Mouse (Mus musculus): Measurements from ENCODE around the gene Slc30a9.

Gene Slc30a9

DNA sequence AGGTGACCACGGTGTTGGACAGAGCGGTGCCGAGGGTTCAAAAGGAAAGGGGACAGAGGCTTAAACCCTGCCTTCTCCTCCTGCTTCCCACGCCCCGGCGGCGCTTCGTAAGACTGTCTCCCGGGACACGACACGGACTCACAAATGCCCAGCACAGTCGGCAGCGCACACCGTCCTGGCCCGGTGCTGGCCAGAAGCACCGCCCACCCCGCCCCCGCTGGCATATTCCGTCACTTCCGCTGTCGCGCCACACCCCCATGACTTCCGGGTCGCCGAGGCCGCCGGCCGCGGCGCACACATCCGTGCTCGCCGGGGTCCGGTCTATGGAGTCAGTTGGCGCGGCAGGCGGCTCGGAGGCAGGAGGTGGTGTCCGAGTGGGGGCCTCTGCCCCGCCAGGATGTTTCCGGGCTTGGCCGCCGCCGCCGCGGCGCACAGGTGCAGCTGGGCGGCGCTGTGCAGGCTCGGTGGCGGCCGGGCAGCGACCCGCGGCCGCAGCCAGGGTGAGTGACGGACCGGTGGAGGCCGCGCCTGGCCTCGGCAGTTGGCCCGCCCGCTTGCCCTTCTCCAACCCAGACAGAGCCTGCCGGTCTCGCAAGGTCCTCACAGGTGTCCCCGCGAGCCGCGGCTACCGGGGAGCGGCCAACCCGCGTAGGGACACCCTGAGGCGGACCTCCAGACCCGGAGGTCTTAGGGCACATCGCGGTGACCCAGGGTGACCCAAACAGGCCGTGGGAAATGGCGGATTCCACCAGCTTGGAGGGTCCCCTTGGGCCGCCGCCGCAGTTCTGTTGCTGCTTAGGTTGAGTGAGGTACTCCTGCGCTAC, at the start of gene Slc30a9:
Gene Slc30a9, plus strand, starts transcription at position 258 of the 824 bp plus-strand sequence.
- in situ Hi-C loops (cut with MseI, MboI) = no loop called here

DNA sequence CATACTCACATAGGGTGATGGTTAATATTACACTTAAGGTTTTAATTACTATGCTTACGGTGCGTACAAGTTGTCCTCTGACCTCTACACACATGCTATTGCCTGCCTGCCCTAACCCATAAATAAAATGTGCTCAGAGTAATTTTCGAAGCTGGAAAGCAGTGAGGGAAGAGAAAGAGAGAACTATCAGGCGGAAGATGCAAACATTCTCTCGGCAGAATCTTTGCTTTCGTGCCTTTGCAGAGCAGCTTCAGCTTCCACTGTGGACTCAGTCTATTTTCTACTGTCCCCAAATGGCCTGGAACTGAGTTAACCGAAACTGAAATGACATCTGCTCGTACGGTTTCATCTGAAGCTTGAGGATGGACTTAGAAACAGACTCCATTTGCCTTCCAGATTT, 48.3 kb upstream of the Slc30a9 start:
- in situ Hi-C loops (cut with MseI, MboI) = no loop called here

DNA sequence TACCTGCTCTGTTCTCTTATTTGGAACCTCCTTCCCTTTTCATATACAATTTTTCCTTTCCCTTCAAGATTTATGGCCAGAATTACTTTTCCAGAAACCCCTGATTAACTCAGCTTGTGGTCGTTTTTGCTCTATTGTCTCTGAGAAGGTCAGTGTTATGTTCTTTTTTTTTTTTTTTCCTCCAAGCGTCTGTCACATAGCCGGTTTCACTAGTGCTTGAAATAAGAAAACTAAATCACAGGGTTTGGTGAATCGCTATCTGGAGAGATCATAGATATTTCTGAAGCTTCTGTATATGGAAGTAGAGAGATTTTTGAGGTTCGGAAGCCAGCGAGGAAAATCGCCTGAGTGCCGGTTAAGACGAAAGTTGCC, 46.6 kb upstream of the Slc30a9 start:
- in situ Hi-C loops (cut with MseI, MboI) = no loop called here

DNA sequence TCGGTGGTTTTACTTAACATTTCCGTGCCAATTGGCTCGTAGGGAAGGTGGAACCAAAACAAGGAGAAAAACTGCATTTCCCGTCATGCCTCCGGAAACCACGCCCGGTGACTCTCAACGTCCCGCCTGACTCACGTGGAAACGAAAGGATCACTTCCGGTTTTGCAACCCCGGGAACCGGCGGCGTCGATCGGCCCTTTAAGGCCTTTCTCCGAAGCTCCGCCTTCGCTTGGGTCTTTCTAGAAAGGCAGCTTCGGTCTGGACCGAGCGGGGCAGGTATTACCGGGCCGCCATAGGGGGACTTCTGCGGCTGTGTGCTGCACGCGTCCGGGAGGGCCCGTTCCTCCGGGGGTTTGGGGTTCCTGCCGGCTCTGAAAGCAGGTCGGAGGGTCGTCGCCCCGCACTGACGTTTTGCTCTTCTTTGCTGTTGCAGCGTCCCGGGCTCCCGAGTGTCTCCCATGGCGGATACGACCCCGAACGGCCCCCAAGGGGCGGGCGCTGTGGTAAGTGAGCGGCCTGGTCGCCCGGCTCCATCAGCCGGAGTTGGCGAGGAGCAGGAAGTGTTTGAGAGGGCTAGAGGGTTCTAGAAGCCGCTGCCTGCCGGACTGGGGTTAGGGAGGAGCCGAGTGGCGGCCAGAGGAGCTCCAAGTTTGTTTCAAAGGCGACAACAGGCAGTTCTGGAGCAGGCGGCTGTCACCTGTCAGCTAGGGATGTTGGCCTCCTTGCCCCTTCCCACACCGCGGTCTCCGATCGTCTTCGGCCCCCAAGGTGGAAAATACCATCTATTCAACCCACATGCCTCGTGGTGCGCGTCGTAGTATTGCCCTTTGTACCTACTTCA, 46.0 kb upstream of the Slc30a9 start, which contains the start of gene Tmem33:
Gene Tmem33, plus strand, starts transcription at position 35 of the 841 bp plus-strand sequence.
- in situ Hi-C loops (cut with MseI, MboI) = no loop called here

DNA sequence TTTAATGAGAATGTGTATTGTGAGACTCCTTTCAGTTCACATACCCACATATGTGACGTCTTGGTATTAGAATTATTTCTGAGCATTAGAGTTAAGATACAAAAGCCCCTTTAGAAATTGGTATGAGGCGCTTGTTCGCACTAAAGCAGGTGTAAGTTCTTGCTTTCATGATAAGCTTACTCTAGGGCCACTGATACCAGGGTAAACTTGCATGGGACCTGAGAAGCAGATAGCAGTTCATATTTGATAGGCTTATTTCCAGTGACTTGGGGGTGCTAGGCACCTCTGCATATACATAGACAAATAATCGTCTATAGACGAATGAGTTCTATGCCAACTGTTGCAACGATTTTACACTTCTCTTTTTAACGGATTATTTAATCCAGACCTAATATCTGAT, 43.8 kb upstream of the Slc30a9 start:
- in situ Hi-C loops (cut with MseI, MboI) = no loop called here

DNA sequence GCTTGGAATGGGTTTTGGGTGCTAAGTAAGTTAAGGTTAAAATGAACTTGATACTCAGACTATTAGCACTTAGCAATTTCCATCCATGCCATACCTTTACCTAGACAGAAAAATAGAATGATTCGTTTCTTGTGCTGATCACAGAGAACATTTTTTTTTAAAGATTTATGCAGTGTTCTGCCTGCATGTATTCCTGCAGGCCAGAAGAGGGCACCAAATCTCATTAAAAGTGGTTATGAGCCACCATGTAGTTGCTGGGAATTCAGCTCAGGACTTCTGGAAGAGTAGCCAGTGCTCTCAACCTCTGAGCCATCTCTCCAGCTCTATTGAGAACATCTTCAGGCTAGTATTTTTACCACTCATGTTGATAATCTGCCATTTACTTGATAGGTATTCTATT, 40.6 kb upstream of the Slc30a9 start:
- in situ Hi-C loops (cut with MseI, MboI) = no loop called here

DNA sequence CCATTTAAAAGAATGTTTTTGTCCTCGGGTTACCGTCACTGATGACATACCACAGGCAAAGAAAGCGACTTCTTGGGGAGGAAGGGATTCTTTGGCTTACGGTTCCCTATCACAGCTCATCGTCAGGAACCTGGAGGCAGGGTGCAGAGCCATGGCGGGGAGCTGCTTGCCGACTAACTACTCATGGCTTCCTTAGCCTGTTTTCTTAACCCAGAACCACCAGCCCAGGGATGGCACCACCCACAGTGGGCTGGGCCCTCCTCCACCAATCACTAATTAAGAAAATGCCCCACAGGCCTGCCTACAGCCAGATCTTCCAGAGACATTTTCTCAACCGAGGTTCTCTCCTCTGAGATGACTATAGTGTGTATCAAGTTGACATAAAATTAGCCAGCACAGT, 37.4 kb upstream of the Slc30a9 start:
- in situ Hi-C loops (cut with MseI, MboI) = no loop called here

DNA sequence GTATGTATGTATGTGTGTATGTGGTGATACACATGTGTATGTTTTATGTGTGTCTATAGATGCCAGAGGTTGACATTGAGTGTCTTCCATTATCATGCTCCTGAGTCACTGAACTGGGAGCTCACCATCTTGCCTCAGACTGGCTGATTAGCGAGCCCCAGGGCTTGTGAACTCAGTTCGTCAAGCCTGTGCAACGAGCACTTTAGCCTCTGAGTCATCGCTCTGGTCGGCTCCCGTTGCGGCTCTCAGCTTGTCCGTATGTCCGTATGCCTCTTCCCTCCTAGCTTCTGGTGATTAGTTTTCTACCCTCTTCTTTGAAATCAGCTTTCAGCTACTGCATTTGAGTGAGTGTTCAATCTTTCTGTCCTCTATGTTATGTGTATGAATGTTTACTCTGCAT, 27.3 kb upstream of the Slc30a9 start:
- in situ Hi-C loops (cut with MseI, MboI) = no loop called here

DNA sequence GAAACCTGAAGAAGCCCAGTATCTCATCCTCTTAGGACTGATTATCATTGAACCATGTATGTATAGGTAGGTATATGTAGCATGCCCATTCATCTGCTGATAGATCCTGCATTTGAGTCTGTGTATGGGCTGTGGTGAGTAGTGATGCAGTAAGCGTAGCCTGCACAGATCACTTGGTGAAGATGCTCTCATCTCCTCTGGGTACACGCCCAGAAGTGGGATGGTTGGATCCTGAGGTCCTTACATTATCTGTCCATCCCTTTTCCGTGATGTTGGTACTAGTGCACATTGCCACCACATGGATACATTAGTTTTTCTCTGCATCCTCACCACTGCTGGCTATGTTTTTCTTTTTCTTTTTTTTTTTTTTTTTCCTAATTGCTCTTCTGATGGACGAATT, 26.9 kb upstream of the Slc30a9 start:
- in situ Hi-C loops (cut with MseI, MboI) = no loop called here

DNA sequence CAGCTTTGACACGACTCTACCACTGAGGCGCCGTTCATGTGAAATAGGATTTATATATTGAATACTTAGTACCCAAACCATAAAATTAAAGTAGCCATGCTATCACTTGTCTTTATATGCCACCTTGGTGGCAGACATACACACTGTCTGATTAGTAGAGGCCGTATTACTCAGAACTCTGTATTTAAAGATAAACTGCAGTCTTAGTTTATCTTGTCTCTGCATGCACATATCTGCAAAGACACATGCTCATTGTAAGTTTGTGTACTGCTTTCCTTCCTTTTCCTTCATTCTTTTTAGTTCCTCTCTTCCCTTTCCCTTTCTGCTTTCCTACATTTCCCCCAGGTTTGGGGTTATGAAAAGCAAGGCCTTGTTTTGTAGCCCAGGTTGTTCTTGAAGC, 26.4 kb upstream of the Slc30a9 start:
- in situ Hi-C loops (cut with MseI, MboI) = no loop called here

DNA sequence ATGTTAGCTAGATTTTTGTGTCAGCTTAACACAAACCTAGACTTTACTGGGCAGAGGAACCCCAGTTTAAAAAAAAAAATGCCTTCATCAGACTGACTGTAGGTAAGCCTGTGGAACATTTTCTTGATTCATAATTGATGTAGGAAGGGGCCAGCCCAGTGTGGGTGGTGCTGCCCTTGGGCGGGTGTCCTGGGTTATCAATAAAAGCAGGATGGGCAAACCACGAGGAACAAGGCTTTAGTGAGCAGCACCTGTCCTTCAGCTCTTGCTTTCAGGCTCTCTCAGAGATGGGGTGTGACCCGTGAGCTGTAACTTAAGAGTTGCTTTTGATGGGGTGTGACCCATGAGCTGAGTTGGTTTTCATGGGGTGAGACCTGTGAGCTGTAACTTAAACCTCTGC, 11.7 kb upstream of the Slc30a9 start:
- in situ Hi-C loops (cut with MseI, MboI) = no loop called here

DNA sequence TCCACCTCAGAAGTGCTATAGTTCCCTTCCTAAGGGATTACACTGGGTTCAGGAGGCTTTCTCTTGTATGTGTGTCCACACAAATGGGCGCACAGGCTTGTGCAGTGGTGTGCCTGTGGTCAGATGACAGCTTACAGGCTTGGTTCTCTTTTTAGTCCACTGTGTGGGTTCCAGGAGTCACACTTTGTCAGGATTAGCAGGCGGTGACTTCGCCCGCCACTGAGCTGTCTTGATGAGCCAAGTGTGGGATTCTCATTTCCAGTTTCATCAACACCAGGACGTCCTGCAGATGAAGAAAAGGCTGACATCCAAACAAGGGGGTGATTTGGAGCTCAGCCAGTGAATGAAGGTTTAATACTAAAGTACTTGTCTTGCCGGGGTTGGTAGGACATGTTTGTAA, 11.1 kb upstream of the Slc30a9 start:
- in situ Hi-C loops (cut with MseI, MboI) = no loop called here

DNA sequence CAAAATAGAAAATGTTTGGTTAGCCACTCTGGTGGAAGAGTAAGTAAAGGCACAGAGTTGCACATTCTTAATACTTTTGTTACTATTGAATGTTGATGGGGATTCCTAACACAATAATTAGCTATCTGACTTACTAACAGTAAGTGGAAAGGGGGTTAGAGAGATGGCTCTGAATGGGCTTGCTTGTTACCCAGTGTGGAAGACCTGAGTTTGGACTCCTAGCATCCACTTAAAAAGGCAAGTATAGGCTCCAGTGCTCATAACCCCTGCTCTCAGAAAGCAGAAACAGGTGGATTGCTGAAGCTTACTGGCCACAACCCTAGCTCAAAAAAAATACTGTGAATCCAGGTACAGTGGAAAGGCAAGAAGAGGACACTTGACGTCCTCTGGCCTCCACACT, 10.6 kb upstream of the Slc30a9 start:
- in situ Hi-C loops (cut with MseI, MboI) = no loop called here

DNA sequence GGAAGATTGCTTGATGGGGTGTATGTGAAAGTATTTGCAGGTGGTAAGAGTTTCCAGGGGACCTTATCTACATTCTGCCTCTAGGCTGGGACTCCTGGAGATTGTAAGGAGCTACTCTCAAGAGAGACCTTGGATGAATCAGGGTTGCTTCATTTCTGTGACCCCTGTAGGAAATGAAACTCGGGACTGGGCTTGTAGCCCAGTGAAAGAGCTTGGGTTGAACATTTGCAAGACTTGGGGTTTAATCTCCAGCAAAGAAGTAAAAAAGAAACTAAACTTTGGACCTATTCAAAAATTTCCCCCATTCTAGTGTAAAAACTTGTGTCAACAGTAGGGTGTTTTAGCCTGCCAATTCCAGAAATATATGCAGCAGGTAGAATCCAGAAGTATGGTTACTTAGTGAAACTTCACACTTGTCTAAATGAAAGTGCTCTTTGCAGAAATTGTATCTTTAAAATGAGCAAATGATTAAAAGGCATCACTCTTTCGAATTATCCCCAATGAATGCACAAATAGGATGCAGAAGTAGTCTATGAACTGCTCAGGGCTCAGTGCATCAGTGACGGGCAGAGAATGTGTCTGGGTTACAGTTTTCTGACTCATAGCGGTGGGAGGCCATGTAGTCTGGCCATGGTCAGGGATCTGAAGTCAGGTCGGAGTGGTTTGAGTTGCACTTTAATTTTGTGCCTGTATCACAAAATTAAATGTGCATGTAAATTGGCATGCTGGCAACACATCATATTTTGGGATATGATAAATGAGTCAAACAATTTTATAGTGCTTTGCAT, 9.5 kb upstream of the Slc30a9 start:
- in situ Hi-C loops (cut with MseI, MboI) = no loop called here

DNA sequence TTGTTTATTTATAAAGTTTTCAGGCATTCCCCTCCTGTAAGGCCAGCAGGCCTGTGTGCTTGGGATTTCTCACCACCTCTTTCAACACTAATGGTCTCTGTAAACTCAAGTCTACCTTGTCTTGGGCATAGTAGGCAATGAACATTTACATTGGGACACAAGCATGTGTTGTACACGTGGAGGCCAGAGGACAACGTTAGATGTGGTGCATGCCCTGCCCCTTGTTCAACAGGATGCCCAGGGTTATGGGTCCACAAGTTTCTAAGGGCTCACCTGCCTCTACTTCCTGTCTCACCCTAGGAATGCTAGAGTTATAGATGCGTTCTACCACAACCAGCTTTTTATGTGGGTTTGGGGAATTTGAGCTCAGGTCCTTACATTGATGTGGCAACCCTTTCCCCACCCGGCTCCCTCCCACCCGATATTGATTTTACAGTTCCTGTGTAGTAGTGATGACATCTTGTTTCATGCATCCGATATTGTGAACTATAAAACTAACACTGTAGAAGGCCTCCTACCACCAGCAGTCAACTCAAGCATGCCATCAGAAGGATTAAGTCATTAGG, 6.8 kb upstream of the Slc30a9 start:
- in situ Hi-C loops (cut with MseI, MboI) = no loop called here

DNA sequence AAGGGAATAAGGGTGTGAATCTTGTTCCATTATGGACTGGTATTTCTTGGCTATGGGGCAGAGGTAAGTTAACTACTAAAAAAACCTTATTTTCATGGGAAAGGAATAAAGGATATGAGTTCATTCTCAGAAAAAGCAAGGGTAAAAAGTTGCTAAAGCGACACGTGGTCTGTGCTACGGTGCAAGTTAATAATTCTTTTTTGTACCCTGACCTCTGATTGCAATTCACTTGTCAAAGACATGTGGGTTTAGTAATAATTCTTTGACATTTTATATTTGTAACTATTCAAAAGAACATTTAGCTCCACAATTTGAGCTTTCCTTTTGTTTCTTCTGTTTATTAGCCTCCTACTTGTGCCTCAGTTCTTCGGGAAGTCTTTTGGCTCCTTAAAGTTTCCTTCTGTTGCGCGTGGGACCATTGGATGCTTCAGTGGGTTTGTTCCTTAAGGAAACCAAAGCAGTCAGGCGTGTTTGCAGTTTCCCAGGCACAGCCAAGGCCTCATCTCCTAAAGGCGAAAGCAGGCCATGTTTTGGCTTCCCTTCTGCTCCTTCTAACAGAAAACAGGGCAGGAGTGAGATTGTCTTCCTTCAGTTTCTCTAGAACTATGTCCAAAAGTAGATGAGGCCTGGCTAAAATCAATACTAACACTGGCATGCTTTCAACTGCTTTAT, 5.7 kb upstream of the Slc30a9 start:
- in situ Hi-C loops (cut with MseI, MboI) = no loop called here

DNA sequence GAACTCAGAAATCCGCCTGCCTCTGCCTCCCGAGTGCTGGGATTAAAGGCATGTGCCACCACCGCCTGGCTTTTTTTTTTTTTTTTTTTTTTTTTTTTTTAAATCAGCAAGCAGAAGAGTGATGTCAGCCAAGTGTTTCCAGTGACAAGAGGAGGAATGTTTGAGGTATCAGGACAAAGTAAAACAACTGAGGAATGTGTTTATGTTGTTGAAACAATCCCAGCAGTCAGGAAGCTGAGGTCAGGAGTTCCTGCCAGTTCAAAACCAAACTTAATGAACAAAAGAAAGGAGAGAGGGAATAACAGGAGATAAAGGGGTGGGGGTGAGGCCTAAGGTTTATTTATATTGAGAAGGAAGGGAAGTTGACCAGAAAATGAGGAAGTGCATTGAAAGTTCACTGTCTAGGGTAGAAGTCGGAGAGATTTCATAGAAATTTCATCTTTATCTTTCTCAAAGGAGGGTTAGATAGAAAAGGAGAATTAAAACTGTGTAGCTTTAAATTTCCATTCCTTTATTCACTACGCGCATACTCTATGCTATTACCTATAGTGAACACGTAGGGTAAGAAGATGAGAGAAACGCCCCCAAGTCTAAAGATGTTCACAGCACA, 4.9 kb upstream of the Slc30a9 start:
- in situ Hi-C loops (cut with MseI, MboI) = no loop called here

DNA sequence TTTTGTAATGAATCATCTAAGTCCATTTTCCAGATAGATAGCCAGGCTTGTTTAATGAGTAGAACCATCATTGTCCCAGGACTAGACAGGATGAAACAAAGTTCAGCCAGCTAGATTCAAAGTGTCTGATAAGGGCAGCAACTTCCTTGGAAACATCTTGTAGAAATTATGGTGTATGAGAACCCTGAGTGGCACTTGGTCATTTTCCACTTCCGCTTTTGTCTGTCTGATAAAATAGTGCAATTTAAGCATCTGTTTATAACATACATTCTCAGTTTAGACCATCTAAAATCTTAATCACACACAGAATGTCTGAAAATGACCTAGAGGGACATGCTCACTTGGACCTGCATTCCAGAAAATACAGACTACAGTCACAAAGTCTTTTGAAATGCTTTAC, 2.9 kb upstream of the Slc30a9 start:
- in situ Hi-C loops (cut with MseI, MboI) = no loop called here

DNA sequence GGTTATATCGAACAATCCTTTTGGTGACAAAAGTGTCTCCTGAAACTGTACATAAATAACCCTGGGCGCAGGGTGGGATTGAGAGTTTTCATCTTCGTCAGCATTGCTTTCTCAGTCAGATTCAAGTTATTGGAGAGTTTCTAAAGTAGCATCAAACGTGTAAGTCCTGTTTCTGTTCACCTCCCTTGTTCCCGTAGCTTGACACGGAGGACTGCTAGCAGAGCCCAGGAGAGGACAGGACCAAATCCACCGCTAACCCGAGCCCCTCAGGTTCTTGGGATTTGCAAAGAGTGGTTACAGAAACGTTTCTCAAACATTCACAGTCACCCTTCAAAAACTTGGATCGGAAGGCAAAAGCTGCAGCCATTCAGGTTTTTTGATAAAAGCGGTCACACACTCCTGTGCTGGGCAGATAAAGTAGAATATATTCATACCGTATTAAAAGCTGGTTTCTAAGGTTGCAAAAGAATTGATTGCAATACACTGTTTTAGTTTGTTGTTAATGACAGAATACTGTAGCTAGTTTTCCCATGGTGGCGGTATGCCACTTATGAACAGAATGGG, 986 bp downstream of the Slc30a9 start:
- in situ Hi-C loops (cut with MseI, MboI) = no loop called here

DNA sequence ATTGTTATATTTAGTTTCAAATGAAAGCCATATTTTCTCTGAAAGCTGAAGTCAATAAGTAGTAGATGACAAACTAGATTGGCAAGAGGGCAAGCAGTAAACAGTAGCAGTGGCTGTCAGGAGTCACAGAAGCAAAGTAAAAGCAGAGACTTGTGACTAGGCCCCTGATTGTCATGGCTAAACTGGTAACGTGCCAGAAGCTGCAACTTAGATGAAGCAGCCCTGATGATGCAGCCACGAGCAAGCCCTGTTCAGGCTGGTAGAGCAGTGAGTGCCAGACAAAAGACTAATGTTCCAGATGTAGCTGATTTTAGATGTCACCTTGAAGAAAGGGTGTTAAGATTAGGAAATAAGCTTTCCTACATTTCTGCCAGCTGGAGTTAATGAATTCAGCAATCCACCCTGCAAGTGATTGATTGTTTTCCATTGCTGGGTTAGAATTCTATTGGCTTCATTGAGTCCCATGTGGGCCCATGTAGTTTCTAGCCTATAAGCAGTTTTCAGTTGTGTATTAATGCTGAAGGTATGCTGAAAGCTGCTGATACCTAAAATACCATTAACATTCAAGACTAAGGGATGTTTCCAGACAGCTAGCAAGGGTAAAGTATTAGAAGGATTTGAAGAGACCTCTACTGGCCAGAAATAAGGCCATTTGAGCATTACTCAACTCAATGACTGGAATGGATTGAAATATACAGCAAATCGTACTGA, 5.2 kb downstream of the Slc30a9 start:
- in situ Hi-C loops (cut with MseI, MboI) = no loop called here

All from mouse trophoblast stem cell (cell line).